Mouse (Mus musculus): Measurements from ENCODE around the gene Mapkapk2. TPM values are rescaled to one million over a fixed set of nuclear protein-coding genes. Genes with fewer than 3 reads are reported as not detected.
A peak's percentile ranks its signal among the peaks of the same experiment; 100 is the strongest.
"Not testable (repeated sequence)": the region's sequence is repeated elsewhere in the genome, so short reads cannot be mapped to it uniquely, and the experiment has no call there.

Gene Mapkapk2
- polyA plus RNA-seq (2012; rRNA removed): 91.4 and 120 TPM in 2 replicates

- Histone ChIP-seq H3K4me1 (ENCODE audit: control insufficient read depth, insufficient read depth, low read length) (peaks cover 14% of the 10 kb centered on the region), H3K4me3 (replicated peaks; ENCODE audit: extremely low read depth, low read depth, low read length) (peak within 1 kb of the TSS; percentile 83)
- DNase-seq: peak; percentile 88
- TF ChIP-seq POLR2A (IDR thresholded peaks at IDR 0.05; ENCODE audit: borderline replicate concordance, extremely low read depth, low read depth, low read length): peak; percentile 93
- TF ChIP-seq CTCF (IDR thresholded peaks at IDR 0.05; ENCODE audit: insufficient read depth, low read length): no peak
- WGBS: 1% methylated on average over 31 of the region's 32 CpGs
Observed at GRCm38 (mm10) chr1:131097700-131098094, at the start of gene Mapkapk2. TSS of gene Mapkapk2 (minus strand) at chr1:131097826.

- DNase-seq: no peak
- no peak overlapping the region for H3K4me3 ChIP-seq (replicated peaks; ENCODE audit: extremely low read depth, low read depth, low read length)
- no peak for TF ChIP-seq POLR2A (IDR thresholded peaks at IDR 0.05; ENCODE audit: borderline replicate concordance, extremely low read depth, low read depth, low read length)
- no peak for TF ChIP-seq CTCF (IDR thresholded peaks at IDR 0.05; ENCODE audit: insufficient read depth, low read length)
- 73% methylated on average over 3 of the region's 3 CpGs for WGBS
- H3K4me1 ChIP-seq (ENCODE audit: control insufficient read depth, insufficient read depth, low read length): no peaks in the 10 kb centered on the region
Observed at GRCm38 (mm10) chr1:131146181-131146614, 48.6 kb upstream of the Mapkapk2 start.

GRCm38 (mm10) chr1:131145222-131145621 lies 47.6 kb upstream of the Mapkapk2 start:
- not testable (repeated sequence) for H3K4me3 ChIP-seq (replicated peaks; ENCODE audit: extremely low read depth, low read depth, low read length); DNase-seq; H3K4me1 ChIP-seq (ENCODE audit: control insufficient read depth, insufficient read depth, low read length)
- WGBS: 86% methylated on average over 3 of the region's 3 CpGs

- H3K4me1 ChIP-seq (ENCODE audit: control insufficient read depth, insufficient read depth, low read length): no peaks in the 10 kb centered on the region
- no peak overlapping the region for H3K4me3 ChIP-seq (replicated peaks; ENCODE audit: extremely low read depth, low read depth, low read length)
- no peak for DNase-seq
- 91% methylated on average over 1 of the region's 1 CpGs for WGBS
- TF ChIP-seq CTCF (IDR thresholded peaks at IDR 0.05; ENCODE audit: insufficient read depth, low read length) (no peak), POLR2A (IDR thresholded peaks at IDR 0.05; ENCODE audit: borderline replicate concordance, extremely low read depth, low read depth, low read length) (no peak)
Observed at GRCm38 (mm10) chr1:131142472-131142871, 44.8 kb upstream of the Mapkapk2 start.

- TF ChIP-seq CTCF (IDR thresholded peaks at IDR 0.05; ENCODE audit: insufficient read depth, low read length) (no peak), POLR2A (IDR thresholded peaks at IDR 0.05; ENCODE audit: borderline replicate concordance, extremely low read depth, low read depth, low read length) (no peak)
- Histone ChIP-seq H3K4me3 (replicated peaks; ENCODE audit: extremely low read depth, low read depth, low read length) (no peak overlapping the region), H3K4me1 (ENCODE audit: control insufficient read depth, insufficient read depth, low read length) (no peaks in the 10 kb centered on the region)
- WGBS: 27% methylated on average over 2 of the region's 2 CpGs
- no peak for DNase-seq
Observed at GRCm38 (mm10) chr1:131141449-131141848, 43.8 kb upstream of the Mapkapk2 start.

- TF ChIP-seq POLR2A (IDR thresholded peaks at IDR 0.05; ENCODE audit: borderline replicate concordance, extremely low read depth, low read depth, low read length): no peak
- no peak for TF ChIP-seq CTCF (IDR thresholded peaks at IDR 0.05; ENCODE audit: insufficient read depth, low read length)
- DNase-seq: no peak
- peaks cover 2% of the 10 kb centered on the region; the same call in 1 of the 2 replicates for H3K4me1 ChIP-seq (ENCODE audit: control insufficient read depth, insufficient read depth, low read length)
- peak overlapping the region; percentile 95 for H3K4me3 ChIP-seq (replicated peaks; ENCODE audit: extremely low read depth, low read depth, low read length)
- WGBS: 54% methylated on average over 11 of the region's 11 CpGs
Observed at GRCm38 (mm10) chr1:131139102-131140095, 41.8 kb upstream of the Mapkapk2 start.

GRCm38 (mm10) chr1:131138191-131139016 lies 40.8 kb upstream of the Mapkapk2 start, which contains the start of gene Dyrk3:
TSS of gene Dyrk3 (minus strand) at chr1:131138340.
- peak; percentile 90 for DNase-seq
- Histone ChIP-seq H3K4me3 (replicated peaks; ENCODE audit: extremely low read depth, low read depth, low read length) (peak within 1 kb of the TSS; percentile 95), H3K4me1 (ENCODE audit: control insufficient read depth, insufficient read depth, low read length) (peaks cover 2% of the 10 kb centered on the region; the same call in 1 of the 2 replicates)
- peak; percentile 76; the same call in 1 of the 2 replicates for TF ChIP-seq POLR2A (IDR thresholded peaks at IDR 0.05; ENCODE audit: borderline replicate concordance, extremely low read depth, low read depth, low read length)
- peak; percentile 45; the same call in 1 of the 2 replicates for TF ChIP-seq CTCF (IDR thresholded peaks at IDR 0.05; ENCODE audit: insufficient read depth, low read length)
- 1% methylated on average over 49 of the region's 49 CpGs for WGBS

- H3K4me1 ChIP-seq (ENCODE audit: control insufficient read depth, insufficient read depth, low read length): peaks cover 2% of the 10 kb centered on the region; the same call in 1 of the 2 replicates
- DNase-seq: no peak
- 2% methylated on average over 36 of the region's 36 CpGs for WGBS
Observed at GRCm38 (mm10) chr1:131137717-131138118, 40.1 kb upstream of the Mapkapk2 start.

GRCm38 (mm10) chr1:131137111-131137510 lies 39.5 kb upstream of the Mapkapk2 start:
- no peak for TF ChIP-seq POLR2A (IDR thresholded peaks at IDR 0.05; ENCODE audit: borderline replicate concordance, extremely low read depth, low read depth, low read length)
- no peak for TF ChIP-seq CTCF (IDR thresholded peaks at IDR 0.05; ENCODE audit: insufficient read depth, low read length)
- WGBS: 49% methylated on average over 5 of the region's 5 CpGs
- no peak for DNase-seq
- H3K4me1 ChIP-seq (ENCODE audit: control insufficient read depth, insufficient read depth, low read length): peaks cover 2% of the 10 kb centered on the region; the same call in 1 of the 2 replicates
- no peak overlapping the region for H3K4me3 ChIP-seq (replicated peaks; ENCODE audit: extremely low read depth, low read depth, low read length)

More at GRCm38 (mm10) chr1:131137717-131138118, 40.1 kb upstream of the Mapkapk2 start:
- TF ChIP-seq CTCF (IDR thresholded peaks at IDR 0.05; ENCODE audit: insufficient read depth, low read length) (no peak), POLR2A (IDR thresholded peaks at IDR 0.05; ENCODE audit: borderline replicate concordance, extremely low read depth, low read depth, low read length) (no peak)
- peak overlapping the region; percentile 95 for H3K4me3 ChIP-seq (replicated peaks; ENCODE audit: extremely low read depth, low read depth, low read length)
